Mouse (Mus musculus): ENCODE results near the gene Cyp27a1. TPM values are rescaled to one million over a fixed set of nuclear protein-coding genes. Genes with fewer than 3 reads are reported as not detected.
A peak's percentile ranks its signal among the peaks of the same experiment; 100 is the strongest.

The Cyp27a1 gene
- total and polyA plus RNA-seq, 2 experiments from 2014 or later: 2.6 to 4.4 TPM

DNA sequence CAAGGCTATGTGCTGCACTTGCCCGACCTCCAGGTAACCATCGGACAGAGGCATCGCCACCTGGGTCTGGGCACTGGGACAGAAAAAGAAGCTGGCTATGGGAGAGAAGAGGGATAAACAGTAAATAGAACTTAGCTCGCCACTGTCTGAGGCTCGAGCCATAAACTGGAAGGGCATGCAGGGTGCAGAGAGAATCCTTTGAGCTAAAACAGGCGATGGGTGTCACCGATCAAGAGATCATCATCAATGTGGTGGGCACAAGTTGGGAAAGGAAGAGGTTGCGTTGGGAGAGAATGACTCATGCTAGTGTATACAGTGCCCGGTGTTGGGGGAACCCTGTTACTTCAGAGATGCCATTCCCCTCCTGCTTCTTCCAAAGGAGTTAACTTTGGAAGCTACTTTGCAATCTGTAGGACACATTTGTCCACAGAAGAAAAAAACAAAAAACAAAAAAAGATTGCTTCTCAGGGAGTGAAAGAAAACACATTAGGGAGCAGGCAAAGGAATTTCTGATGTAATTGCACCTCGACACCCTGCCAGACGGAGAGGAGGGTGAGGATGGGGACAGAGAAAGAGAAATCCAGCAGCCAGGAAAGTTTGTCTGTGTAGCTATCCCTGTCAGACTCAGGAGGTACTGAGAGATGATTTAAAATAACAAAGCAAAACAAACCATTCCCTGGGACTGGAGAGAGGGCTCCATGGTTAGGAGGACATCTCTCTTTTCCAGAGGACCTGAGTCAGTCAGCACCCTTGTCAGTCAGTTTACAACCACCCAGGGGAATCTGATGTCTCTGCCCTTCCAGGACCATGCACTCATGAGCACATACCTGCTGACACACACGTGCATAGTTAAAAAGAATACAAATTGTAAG lies 721 bp downstream of the Cyp27a1 start:
- WGBS: 31% methylated on average over 12 of the region's 12 CpGs
- DNase-seq (ENCODE audit: low spot score): no peak
- H3K27ac ChIP-seq (ENCODE audit: low read depth, low read length): no peak overlapping the region
- peak overlapping the region; percentile 45; the same call in 1 of the 2 replicates for H3K9ac ChIP-seq (replicated peaks; ENCODE audit: low read length, poor library complexity, severe bottlenecking)
- no peaks in the 10 kb centered on the region for H3K4me1 ChIP-seq (ENCODE audit: insufficient read depth, low read length)
- no peaks in the 10 kb centered on the region; the same call in 1 of the 2 replicates for H3K27me3 ChIP-seq (ENCODE audit: insufficient read depth, low read length)
- no peaks in the 10 kb centered on the region for H3K9me3 ChIP-seq (ENCODE audit: low read length)
- TF ChIP-seq CTCF (IDR thresholded peaks at IDR 0.05): no peak
- no peaks in the 10 kb centered on the region for H3K36me3 ChIP-seq (ENCODE audit: insufficient read depth, low read length)
- H3K4me2 ChIP-seq (ENCODE audit: low read depth, low read length, poor library complexity, severe bottlenecking): peak overlapping the region; percentile 67
- no peak for ATAC-seq (ENCODE audit: low FRiP score)
- H3K4me3 ChIP-seq (ENCODE audit: low read depth, low read length): peak overlapping the region; percentile 39

DNA sequence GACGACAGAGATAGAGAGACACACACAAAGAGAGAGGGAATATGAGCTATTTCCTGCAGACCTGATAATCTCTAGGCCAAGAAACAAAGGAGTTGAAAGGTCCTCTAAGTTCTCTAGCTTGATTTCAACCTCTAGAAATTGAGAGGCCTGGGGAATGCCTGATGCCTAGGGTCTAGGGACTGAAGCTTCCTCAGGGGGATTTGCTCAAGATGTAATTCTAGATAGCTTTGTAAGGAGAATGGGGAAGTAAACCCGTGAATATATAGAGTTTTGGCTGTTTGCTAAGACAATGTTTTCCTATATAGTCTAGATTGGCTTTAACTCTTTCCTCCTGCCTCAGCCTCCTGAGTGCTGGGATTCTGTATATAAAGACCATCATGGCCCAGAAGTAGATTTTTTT lies 1.6 kb downstream of the Cyp27a1 start:
- Histone ChIP-seq H3K4me1 (ENCODE audit: insufficient read depth, low read length) (no peaks in the 10 kb centered on the region), H3K4me3 (ENCODE audit: low read depth, low read length) (no peak overlapping the region), H3K27me3 (ENCODE audit: insufficient read depth, low read length) (no peaks in the 10 kb centered on the region; the same call in 1 of the 2 replicates), H3K4me2 (ENCODE audit: low read depth, low read length, poor library complexity, severe bottlenecking) (no peak overlapping the region), H3K9ac (replicated peaks; ENCODE audit: low read length, poor library complexity, severe bottlenecking) (no peak overlapping the region), H3K27ac (ENCODE audit: low read depth, low read length) (no peak overlapping the region), H3K9me3 (ENCODE audit: low read length) (no peaks in the 10 kb centered on the region), H3K36me3 (ENCODE audit: insufficient read depth, low read length) (no peaks in the 10 kb centered on the region)
- TF ChIP-seq CTCF (IDR thresholded peaks at IDR 0.05): no peak
- DNase-seq (ENCODE audit: low spot score): no peak
- 70% methylated on average over 2 of the region's 2 CpGs for WGBS
- no peak for ATAC-seq (ENCODE audit: low FRiP score)

DNA sequence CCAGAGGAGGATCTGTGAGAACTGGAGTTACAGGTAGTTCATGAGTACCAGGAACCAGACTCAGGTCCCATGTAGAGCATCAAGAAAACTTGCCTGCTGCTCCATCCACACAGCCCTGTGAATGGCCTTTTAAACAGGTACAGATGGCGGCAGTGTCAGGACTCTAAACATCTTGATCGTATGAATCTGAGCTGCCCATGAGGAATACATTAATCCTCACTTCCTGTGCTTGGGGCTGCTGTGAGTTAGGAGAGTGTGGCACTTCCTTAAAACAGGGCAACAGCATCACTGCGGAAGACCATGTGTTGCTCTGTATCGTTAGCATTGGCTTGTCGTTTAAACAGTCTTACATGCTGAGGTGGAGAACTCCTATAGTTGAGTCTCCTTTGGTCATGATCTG lies 2.1 kb downstream of the Cyp27a1 start:
- Histone ChIP-seq H3K4me3 (ENCODE audit: low read depth, low read length) (no peak overlapping the region), H3K4me1 (ENCODE audit: insufficient read depth, low read length) (no peaks in the 10 kb centered on the region), H3K9ac (replicated peaks; ENCODE audit: low read length, poor library complexity, severe bottlenecking) (no peak overlapping the region), H3K36me3 (ENCODE audit: insufficient read depth, low read length) (no peaks in the 10 kb centered on the region), H3K4me2 (ENCODE audit: low read depth, low read length, poor library complexity, severe bottlenecking) (no peak overlapping the region), H3K27me3 (ENCODE audit: insufficient read depth, low read length) (no peaks in the 10 kb centered on the region; the same call in 1 of the 2 replicates), H3K9me3 (ENCODE audit: low read length) (no peaks in the 10 kb centered on the region), H3K27ac (ENCODE audit: low read depth, low read length) (no peak overlapping the region)
- ATAC-seq (ENCODE audit: low FRiP score) (no peak), DNase-seq (ENCODE audit: low spot score) (no peak)
- no peak for TF ChIP-seq CTCF (IDR thresholded peaks at IDR 0.05)
- 86% methylated on average over 5 of the region's 5 CpGs for WGBS

DNA sequence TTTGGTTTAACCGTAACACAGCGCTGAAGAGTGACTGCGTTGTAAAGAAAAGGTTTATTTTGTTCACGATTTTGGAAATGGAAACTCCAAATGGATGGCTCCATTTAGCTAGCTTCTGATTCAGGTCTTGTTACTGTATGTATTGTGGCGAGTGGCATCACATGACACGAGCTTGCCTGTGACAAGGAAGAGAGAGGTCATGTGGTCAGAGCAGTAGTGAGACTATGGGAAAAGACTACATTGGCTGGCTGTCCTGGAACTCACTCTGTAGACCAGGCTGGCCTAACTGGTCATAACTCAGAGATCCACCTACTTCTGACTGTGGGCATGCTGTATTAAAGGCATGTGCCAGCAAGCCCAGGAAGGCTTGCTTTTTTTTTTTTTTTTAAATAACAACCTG lies 2.5 kb downstream of the Cyp27a1 start:
- Histone ChIP-seq H3K27ac (ENCODE audit: low read depth, low read length) (no peak overlapping the region), H3K36me3 (ENCODE audit: insufficient read depth, low read length) (no peaks in the 10 kb centered on the region), H3K4me3 (ENCODE audit: low read depth, low read length) (no peak overlapping the region), H3K9ac (replicated peaks; ENCODE audit: low read length, poor library complexity, severe bottlenecking) (no peak overlapping the region), H3K27me3 (ENCODE audit: insufficient read depth, low read length) (no peaks in the 10 kb centered on the region; the same call in 1 of the 2 replicates), H3K9me3 (ENCODE audit: low read length) (no peaks in the 10 kb centered on the region), H3K4me1 (ENCODE audit: insufficient read depth, low read length) (no peaks in the 10 kb centered on the region), H3K4me2 (ENCODE audit: low read depth, low read length, poor library complexity, severe bottlenecking) (no peak overlapping the region)
- no peak for TF ChIP-seq CTCF (IDR thresholded peaks at IDR 0.05)
- DNase-seq (ENCODE audit: low spot score): no peak
- 89% methylated on average over 6 of the region's 6 CpGs for WGBS
- ATAC-seq (ENCODE audit: low FRiP score): no peak

DNA sequence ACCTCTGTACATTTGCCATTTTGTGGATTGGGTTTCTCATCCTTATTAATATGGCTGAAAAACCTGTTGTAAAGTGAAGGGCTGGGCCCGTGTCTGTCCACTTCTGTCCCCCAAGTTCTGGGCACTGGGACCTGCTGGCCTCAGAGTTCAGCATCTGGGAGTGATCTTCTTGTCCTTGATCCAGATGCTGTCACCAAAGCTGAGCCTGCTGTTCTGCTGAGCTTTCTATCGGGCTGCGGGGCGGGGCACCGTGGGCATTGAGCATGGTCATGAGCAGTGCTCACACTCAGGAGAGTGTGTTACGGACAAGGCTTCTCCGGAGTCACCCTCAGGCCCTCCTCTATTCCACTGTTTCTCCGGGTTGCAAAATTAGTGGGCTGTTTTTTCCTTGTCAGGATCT lies 4.7 kb downstream of the Cyp27a1 start:
- no peaks in the 10 kb centered on the region for H3K9me3 ChIP-seq (ENCODE audit: low read length)
- H3K36me3 ChIP-seq (ENCODE audit: insufficient read depth, low read length): no peaks in the 10 kb centered on the region
- H3K27ac ChIP-seq (ENCODE audit: low read depth, low read length): no peak overlapping the region
- ATAC-seq (ENCODE audit: low FRiP score) (no peak), DNase-seq (ENCODE audit: low spot score) (no peak)
- no peaks in the 10 kb centered on the region for H3K4me1 ChIP-seq (ENCODE audit: insufficient read depth, low read length)
- H3K4me2 ChIP-seq (ENCODE audit: low read depth, low read length, poor library complexity, severe bottlenecking): no peak overlapping the region
- H3K27me3 ChIP-seq (ENCODE audit: insufficient read depth, low read length): no peaks in the 10 kb centered on the region; the same call in 1 of the 2 replicates
- H3K4me3 ChIP-seq (ENCODE audit: low read depth, low read length): no peak overlapping the region
- 87% methylated on average over 8 of the region's 8 CpGs for WGBS
- no peak overlapping the region for H3K9ac ChIP-seq (replicated peaks; ENCODE audit: low read length, poor library complexity, severe bottlenecking)
- no peak for TF ChIP-seq CTCF (IDR thresholded peaks at IDR 0.05)

DNA sequence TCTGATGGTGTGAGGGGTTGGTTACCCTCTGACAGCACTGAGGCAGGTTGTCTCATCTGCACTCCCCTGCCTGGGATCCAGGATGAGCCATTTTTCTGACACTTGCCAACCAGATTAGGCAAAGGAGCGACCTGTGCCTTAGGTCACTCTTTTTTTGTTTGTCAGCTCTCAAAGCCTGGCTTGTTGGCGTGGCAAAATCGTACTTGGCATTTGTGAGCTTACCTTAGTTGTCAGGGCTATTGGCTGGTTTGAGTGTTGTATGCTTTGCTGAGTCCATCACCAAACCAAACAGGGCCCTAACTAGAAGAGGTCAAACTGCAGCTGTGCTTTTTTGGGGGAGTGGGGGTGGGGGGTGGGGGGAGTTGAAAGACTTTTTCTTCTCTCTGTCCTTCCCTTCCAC lies 5.9 kb downstream of the Cyp27a1 start:
- Histone ChIP-seq H3K4me3 (ENCODE audit: low read depth, low read length) (no peak overlapping the region), H3K4me1 (ENCODE audit: insufficient read depth, low read length) (no peaks in the 10 kb centered on the region), H3K27ac (ENCODE audit: low read depth, low read length) (no peak overlapping the region), H3K36me3 (ENCODE audit: insufficient read depth, low read length) (no peaks in the 10 kb centered on the region), H3K27me3 (ENCODE audit: insufficient read depth, low read length) (no peaks in the 10 kb centered on the region), H3K9ac (replicated peaks; ENCODE audit: low read length, poor library complexity, severe bottlenecking) (no peak overlapping the region), H3K9me3 (ENCODE audit: low read length) (no peaks in the 10 kb centered on the region), H3K4me2 (ENCODE audit: low read depth, low read length, poor library complexity, severe bottlenecking) (no peak overlapping the region)
- WGBS: 84% methylated on average over 3 of the region's 3 CpGs
- TF ChIP-seq CTCF (IDR thresholded peaks at IDR 0.05): no peak
- no peak for DNase-seq (ENCODE audit: low spot score)
- no peak for ATAC-seq (ENCODE audit: low FRiP score)
